Mouse (Mus musculus): ENCODE data around the gene Bri3.

- TF ChIP-seq CTCF (IDR thresholded peaks at IDR 0.05; ENCODE audit: borderline replicate concordance, insufficient read depth, low read length) (no peak), POLR2A (IDR thresholded peaks at IDR 0.05; ENCODE audit: low read depth, low read length) (no peak)
Observed at GRCm38 (mm10) chr5:144352250-144353047, 108.2 kb downstream of the Bri3 start.
